Mouse (Mus musculus): ENCODE measurements around the gene Trpm8.

The Trpm8 gene

GRCm38 (mm10) chr1:88240072-88240471 lies 37.4 kb upstream of the Trpm8 start:
- ChIA-PET CTCF (no interaction called here), POLR2A (interaction anchor here in 1 of 4 experiments (1.6 kb wide), 1 partner anchor 14 kb away, joined by 3 read pairs; no protein-coding TSS in a partner anchor)

- ChIA-PET POLR2A (interaction anchor here in 1 of 4 experiments (1.2 kb wide), 1 partner anchor 25 kb away, joined by 4 read pairs; no protein-coding TSS in a partner anchor), CTCF (interaction anchor here in 1 of 4 experiments (0.8 kb wide), 1 partner anchor 47 kb away, joined by 3 read pairs; no protein-coding TSS in a partner anchor)
These were observed 36.9 kb upstream of the Trpm8 start for GRCm38 (mm10) chr1:88240579-88240978.

GRCm38 (mm10) chr1:88243861-88244260 lies 33.6 kb upstream of the Trpm8 start:
- POLR2A ChIA-PET: interaction anchor here in 3 of 4 experiments (0.6 to 2.1 kb wide), 6 partner anchors 10 to 1193 kb away, joined by 3 to 11 read pairs (median 6); partner anchors contain the start of genes Hjurp (in 1 of the 3) and Trpm8 (in 1 of the 3)

GRCm38 (mm10) chr1:88245881-88246280 lies 31.6 kb upstream of the Trpm8 start:
- ChIA-PET CTCF (interaction anchor here in 3 of 4 experiments (0.5 to 4.1 kb wide), 4 partner anchors 39 to 198 kb away, joined by 3 to 11 read pairs (median 6); no protein-coding TSS in a partner anchor), POLR2A (interaction anchor here in 2 of 4 experiments (0.7 to 13.5 kb wide), 5 partner anchors 9 to 31 kb away, joined by 3 to 143 read pairs (median 10); partner anchors contain the start of genes Hjurp (in 1 of the 2) and Trpm8 (in 1 of the 2))

More at GRCm38 (mm10) chr1:88243861-88244260, 33.6 kb upstream of the Trpm8 start:
- CTCF ChIA-PET: interaction anchor here in 2 of 4 experiments (0.5 to 4.1 kb wide), 4 partner anchors 41 to 213 kb away, joined by 3 to 11 read pairs (median 4); no protein-coding TSS in a partner anchor

- ChIA-PET CTCF (interaction anchor here in 3 of 4 experiments (0.5 to 1.9 kb wide), 3 partner anchors 39 to 197 kb away, joined by 3 to 6 read pairs (median 5); no protein-coding TSS in a partner anchor), POLR2A (interaction anchor here in 2 of 4 experiments (0.9 to 13.5 kb wide), 7 partner anchors 10 to 38 kb away, joined by 3 to 143 read pairs (median 4); no protein-coding TSS in a partner anchor)
These were observed 31.1 kb upstream of the Trpm8 start for GRCm38 (mm10) chr1:88246386-88246785.

- CTCF ChIA-PET: interaction anchor here in 1 of 4 experiments (1.6 kb wide), 1 partner anchor 37 kb away, joined by 3 read pairs; no protein-coding TSS in a partner anchor
- POLR2A ChIA-PET: interaction anchor here in 2 of 4 experiments (0.8 to 13.5 kb wide), 8 partner anchors 9 to 30 kb away, joined by 3 to 143 read pairs (median 4); no protein-coding TSS in a partner anchor
These were observed 29.8 kb upstream of the Trpm8 start for GRCm38 (mm10) chr1:88247660-88248059.

GRCm38 (mm10) chr1:88248658-88249057 lies 28.8 kb upstream of the Trpm8 start:
- ChIA-PET POLR2A (interaction anchor here in 3 of 4 experiments (0.5 to 13.5 kb wide), 11 partner anchors 8 to 29 kb away, joined by 3 to 143 read pairs (median 4); no protein-coding TSS in a partner anchor), CTCF (interaction anchor here in 2 of 4 experiments (1.2 to 1.9 kb wide), 3 partner anchors 36 to 42 kb away, joined by 3 to 6 read pairs (median 3); no protein-coding TSS in a partner anchor)

- ChIA-PET POLR2A (interaction anchor here in 2 of 4 experiments (1.1 to 13.5 kb wide), 4 partner anchors 7 to 23 kb away, joined by 4 to 143 read pairs (median 4); no protein-coding TSS in a partner anchor), CTCF (interaction anchor here in 1 of 4 experiments (1.9 kb wide), 1 partner anchor 41 kb away, joined by 6 read pairs; no protein-coding TSS in a partner anchor)
These were observed 27.9 kb upstream of the Trpm8 start for GRCm38 (mm10) chr1:88249596-88249995.

GRCm38 (mm10) chr1:88250023-88250422 lies 27.4 kb upstream of the Trpm8 start:
- CTCF ChIA-PET: interaction anchor here in 2 of 4 experiments (0.6 to 1.9 kb wide), 3 partner anchors 9 to 40 kb away, joined by 6 to 21 read pairs (median 8); no protein-coding TSS in a partner anchor
- POLR2A ChIA-PET: interaction anchor here in 1 of 4 experiments (1.3 to 13.5 kb wide), 3 partner anchors 15 to 23 kb away, joined by 4 to 143 read pairs (median 5); no protein-coding TSS in a partner anchor

- CTCF ChIA-PET: interaction anchor here (0.8 to 2.2 kb wide), 7 partner anchors 24 to 48 kb away, joined by 3 to 7 read pairs (median 4); partner anchors contain the start of genes Trpm8 (in 2 of the 4) and Hjurp (in 1 of the 4)
- POLR2A ChIA-PET: interaction anchor here in 2 of 4 experiments (0.6 to 15.1 kb wide), 10 partner anchors 9 to 34 kb away, joined by 3 to 143 read pairs (median 4); partner anchors contain the start of genes Hjurp (in 1 of the 2) and Trpm8 (in 1 of the 2)
These were observed 24.4 kb upstream of the Trpm8 start for GRCm38 (mm10) chr1:88253106-88253505.

GRCm38 (mm10) chr1:88253540-88253939 lies 23.9 kb upstream of the Trpm8 start:
- ChIA-PET CTCF (interaction anchor here (0.5 to 2.2 kb wide), 7 partner anchors 24 to 48 kb away, joined by 3 to 7 read pairs (median 4); partner anchors contain the start of genes Trpm8 (in 2 of the 4) and Hjurp (in 1 of the 4)), POLR2A (interaction anchor here in 2 of 4 experiments (0.8 to 15.1 kb wide), 11 partner anchors 8 to 34 kb away, joined by 3 to 143 read pairs (median 3); partner anchors contain the start of genes Hjurp (in 1 of the 2) and Trpm8 (in 1 of the 2))

GRCm38 (mm10) chr1:88254793-88255465 lies 22.5 kb upstream of the Trpm8 start:
- ChIA-PET POLR2A (interaction anchor here in 2 of 4 experiments (0.9 to 15.1 kb wide), 7 partner anchors 10 to 20 kb away, joined by 3 to 203 read pairs (median 4); partner anchors contain the start of genes Hjurp (in 2 of the 2) and Trpm8 (in 2 of the 2)), CTCF (interaction anchor here in 2 of 4 experiments (0.6 to 1.0 kb wide), 2 partner anchors 35 kb away, joined by 3 to 5 read pairs; no protein-coding TSS in a partner anchor)

GRCm38 (mm10) chr1:88255466-88255857 lies 22.0 kb upstream of the Trpm8 start:
- POLR2A ChIA-PET: interaction anchor here in 2 of 4 experiments (0.9 to 15.1 kb wide), 4 partner anchors 10 to 19 kb away, joined by 3 to 203 read pairs (median 131); partner anchors contain the start of genes Hjurp (in 2 of the 2) and Trpm8 (in 2 of the 2)
- CTCF ChIA-PET: interaction anchor here in 3 of 4 experiments (0.6 to 3.1 kb wide), 5 partner anchors 30 to 35 kb away, joined by 3 to 17 read pairs (median 5); no protein-coding TSS in a partner anchor

- ChIA-PET POLR2A (interaction anchor here (0.5 to 15.1 kb wide), 20 partner anchors 7 to 324 kb away, joined by 3 to 203 read pairs (median 4); partner anchors contain the start of genes Hjurp (in 2 of the 4) and Trpm8 (in 2 of the 4)), CTCF (interaction anchor here (0.6 to 3.1 kb wide), 9 partner anchors 9 to 35 kb away, joined by 3 to 17 read pairs (median 5); partner anchors contain the start of genes Hjurp (in 2 of the 4) and Trpm8 (in 2 of the 4))
These were observed 21.3 kb upstream of the Trpm8 start for GRCm38 (mm10) chr1:88255989-88256754.

GRCm38 (mm10) chr1:88256886-88257663 lies 20.4 kb upstream of the Trpm8 start:
- CTCF ChIA-PET: interaction anchor here (0.6 to 3.1 kb wide), 11 partner anchors 8 to 619 kb away, joined by 3 to 17 read pairs (median 5); partner anchors contain the start of genes Hjurp (in 3 of the 4) and Trpm8 (in 3 of the 4)
- POLR2A ChIA-PET: interaction anchor here (0.5 to 15.1 kb wide), 22 partner anchors 8 to 323 kb away, joined by 3 to 203 read pairs (median 4); partner anchors contain the start of genes Hjurp (in 2 of the 4) and Trpm8 (in 2 of the 4)

GRCm38 (mm10) chr1:88257681-88258080 lies 19.8 kb upstream of the Trpm8 start:
- POLR2A ChIA-PET: interaction anchor here (0.5 to 15.1 kb wide), 18 partner anchors 8 to 54 kb away, joined by 3 to 203 read pairs (median 4); partner anchors contain the start of genes Hjurp (in 2 of the 4) and Trpm8 (in 2 of the 4)
- CTCF ChIA-PET: interaction anchor here (0.6 to 3.1 kb wide), 10 partner anchors 20 to 620 kb away, joined by 3 to 17 read pairs (median 8); partner anchors contain the start of genes Hjurp (in 3 of the 4) and Trpm8 (in 3 of the 4)

Data from embryonic stem cell, embryonic (primary cell).